Comparison of ENCODE assay signal across 28 mouse cellular contexts in the genomic region with DNA sequence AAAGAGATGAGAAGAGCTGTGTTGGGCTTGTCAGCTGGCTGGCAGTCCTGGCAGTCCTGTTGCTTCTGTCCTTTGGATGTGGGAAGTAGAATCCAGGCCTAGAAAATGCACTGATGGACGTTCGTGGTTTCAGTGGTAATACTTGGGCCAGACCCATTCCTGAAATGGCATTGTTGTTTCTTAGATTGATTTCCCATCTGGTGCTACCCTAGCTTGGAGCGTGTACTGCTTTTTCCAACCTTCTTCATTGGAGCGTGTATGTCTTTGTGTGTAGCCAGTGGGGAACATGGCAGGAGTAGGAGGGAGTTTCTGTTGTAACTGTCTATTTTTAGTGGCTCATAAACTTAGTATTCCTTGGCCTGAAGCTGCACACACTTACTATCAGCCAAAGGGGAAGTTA. TPM values are rescaled to one million over a fixed set of nuclear protein-coding genes. Genes with fewer than 3 reads are reported as not detected.
A peak's percentile ranks its signal among the peaks of the same experiment; 100 is the strongest.
DNase-seq lines count a peak whose midpoint lies in the region; ATAC-seq and TF ChIP-seq lines count a peak whose summit lies in the region.
"Had no signal": no experiment of that assay in that cellular context is flagged by ENCODE, and none has a peak within 500 bp of the region (broad histone marks: within the 10 kb centered on the region; RNA-seq: fewer than 3 reads in every experiment).

No protein-coding gene starts in this region.

- H3K9me3 ChIP-seq in heart, postnatal 0 days (replicated peaks; ENCODE audit: control insufficient read depth, low read length) = no peaks in the 10 kb centered on the region
- H3K9me3 ChIP-seq in MEL (replicated peaks; ENCODE audit: insufficient read depth, low read length) = no peaks in the 10 kb centered on the region
- H3K9me3 ChIP-seq: embryonic facial prominence, embryonic 12.5 days; heart, embryonic 13.5 days; hindbrain, embryonic 12.5 days; kidney, embryonic 15.5 days; limb, embryonic 12.5 days; liver, embryonic 12.5 days; neural tube, embryonic 15.5 days had no signal

- TF ChIP-seq POLR2A in MEL (IDR thresholded peaks at IDR 0.05; ENCODE audit: control insufficient read depth in 1 of 2, insufficient read depth in 1 of 2, low read depth in 1 of 2, low read length in 2 of 2, poor library complexity in 1 of 2) (no peak), myocyte (IDR thresholded peaks at IDR 0.05; ENCODE audit: insufficient read length, low read depth) (no peak)

- peak overlapping the region; percentile 70 for H3K27ac ChIP-seq in gastrocnemius, adult 2 months
- H3K27ac ChIP-seq in heart, postnatal 0 days (ENCODE audit: low read depth) = peak overlapping the region; percentile 52
- no peak overlapping the region for H3K27ac ChIP-seq in MEL (ENCODE audit: control insufficient read depth, low read depth, low read length)
- H3K27ac ChIP-seq: embryonic facial prominence, embryonic 12.5 days; heart, embryonic 13.5 days; hindbrain, embryonic 12.5 days; kidney, embryonic 15.5 days; limb, embryonic 12.5 days; liver, embryonic 12.5 days; neural tube, embryonic 15.5 days had no signal

- WGBS in heart, postnatal 0 days = 73% methylated on average over 4 of the region's 4 CpGs

- H3ac ChIP-seq in myocyte (ENCODE audit: control insufficient read depth, insufficient read length) = no peak overlapping the region

- no peak for TF ChIP-seq EP300 in heart, postnatal 0 days (IDR thresholded peaks at IDR 0.05; ENCODE audit: low read depth)
- TF ChIP-seq EP300 in MEL (IDR thresholded peaks at IDR 0.05; ENCODE audit: low read depth in 1 of 2, low read length in 2 of 2) = no peak

- intact Hi-C loops in gastrocnemius, adult 2 months (cut with DNase I) = no loop called here
- intact Hi-C loops in heart, postnatal 10 days (cut with DNase I) = loop anchor here (2.0 kb wide), 1 partner anchor 83 kb away; no protein-coding TSS in a partner anchor

- no peak overlapping the region for H3K4me2 ChIP-seq in heart, postnatal 0 days (ENCODE audit: low read depth, low read length)
- H3K4me2 ChIP-seq in myocyte (ENCODE audit: low read depth) = peak overlapping the region; percentile 41
- H3K4me2 ChIP-seq: embryonic facial prominence, embryonic 12.5 days; heart, embryonic 13.5 days; hindbrain, embryonic 12.5 days; kidney, embryonic 15.5 days; limb, embryonic 12.5 days; liver, embryonic 12.5 days; midbrain, embryonic 11.5 days; neural tube, embryonic 15.5 days had no signal

- no peak for ATAC-seq in heart, postnatal 0 days (ENCODE audit: insufficient read depth, low read depth)
- ATAC-seq: CD4-positive, CD25-positive, alpha-beta regulatory T cell, adult 4 months; forebrain, postnatal 0 days; liver, embryonic 12.5 days; Patski had no signal

- no peaks in the 10 kb centered on the region for H3K27me3 ChIP-seq in heart, postnatal 0 days (ENCODE audit: control insufficient read depth, insufficient read depth, low read length)
- H3K27me3 ChIP-seq in MEL (ENCODE audit: control insufficient read depth in 1 of 2, insufficient read depth in 2 of 2, low read length in 2 of 2) = 0 out of 4 replicates have a peak, but pooled peaks cover 0 to 3% of the 10 kb centered on the region in 2 experiments
- H3K27me3 ChIP-seq in myocyte (ENCODE audit: control insufficient read depth, insufficient read depth, insufficient read length) = no peaks in the 10 kb centered on the region
- H3K27me3 ChIP-seq: embryonic facial prominence, embryonic 12.5 days; heart, embryonic 13.5 days; hindbrain, embryonic 12.5 days; kidney, embryonic 15.5 days; liver, embryonic 12.5 days; neural tube, embryonic 15.5 days; Patski had no signal

- no peak overlapping the region for H3K9ac ChIP-seq in heart, postnatal 0 days (replicated peaks; ENCODE audit: low read depth, low read length)
- H3K9ac ChIP-seq in MEL (ENCODE audit: control insufficient read depth, low read depth, low read length, poor library complexity, severe bottlenecking) = no peak overlapping the region
- H3K9ac ChIP-seq: embryonic facial prominence, embryonic 12.5 days; forebrain, postnatal 0 days; heart, embryonic 13.5 days; hindbrain, embryonic 12.5 days; kidney, embryonic 15.5 days; limb, embryonic 12.5 days; liver, embryonic 12.5 days; neural tube, embryonic 15.5 days had no signal

- H3K79me2 ChIP-seq in MEL (ENCODE audit: control insufficient read depth, insufficient read depth, low read length, poor library complexity) (no peaks in the 10 kb centered on the region), myocyte (ENCODE audit: control insufficient read depth, insufficient read depth) (no peaks in the 10 kb centered on the region)

- no peak overlapping the region for H3K4me3 ChIP-seq in gastrocnemius, adult 2 months
- H3K4me3 ChIP-seq in heart, postnatal 0 days (ENCODE audit: low read depth, low read length) = no peak overlapping the region
- no peak overlapping the region for H3K4me3 ChIP-seq in MEL (ENCODE audit: control insufficient read depth in 1 of 2, insufficient read depth in 1 of 2, low read depth in 2 of 2, low read length in 2 of 2)
- H3K4me3 ChIP-seq in myocyte = no peak overlapping the region
- H3K4me3 ChIP-seq: embryonic facial prominence, embryonic 12.5 days; heart, embryonic 13.5 days; hindbrain, embryonic 12.5 days; kidney, embryonic 15.5 days; limb, embryonic 12.5 days; liver, embryonic 12.5 days; neural tube, embryonic 15.5 days had no signal

- TF ChIP-seq RAD21 in MEL (IDR thresholded peaks at IDR 0.05; ENCODE audit: low read depth, low read length) = no peak

- H3K36me3 ChIP-seq in heart, postnatal 0 days (replicated peaks; ENCODE audit: control insufficient read depth, insufficient read depth, low read length) = no peaks in the 10 kb centered on the region
- H3K36me3 ChIP-seq in MEL (ENCODE audit: control insufficient read depth in 1 of 2, insufficient read depth in 2 of 2, low read length in 2 of 2) (peaks cover 0 to 18% of the 10 kb centered on the region in 2 experiments; a peak in 2 of 4 replicates), myocyte (ENCODE audit: control insufficient read depth, insufficient read depth) (no peaks in the 10 kb centered on the region)
- H3K36me3 ChIP-seq: embryonic facial prominence, embryonic 12.5 days; heart, embryonic 13.5 days; hindbrain, embryonic 12.5 days; kidney, embryonic 15.5 days; limb, embryonic 12.5 days; liver, embryonic 12.5 days; neural tube, embryonic 15.5 days had no signal

- no peak for DNase-seq in gastrocnemius, adult 2 months
- DNase-seq in gastrocnemius, adult 18-20 months (ENCODE audit: low spot score) = no peak
- no peak for DNase-seq in heart, postnatal 0 days (ENCODE audit: low spot score)
- no peak for DNase-seq in heart, postnatal 10 days
- peak; percentile 18 for DNase-seq in MEL (ENCODE audit: low read depth, low spot score)
- no peak for DNase-seq in cerebellum, postnatal 4 days (ENCODE audit: low spot score in 2 of 2)
- DNase-seq: cerebellum, adult 18-20 months; cerebellum, postnatal 14 days; forebrain, postnatal 0 days; gastrocnemius, postnatal 36 days; kidney, adult 11 months; kidney, postnatal 36 days; layer of hippocampus, postnatal 36 days; lung, adult 18-20 months; lung, postnatal 4 days; right cerebral cortex, adult 18-20 months; thymus, postnatal 25 days had no signal

- TF ChIP-seq CTCF in gastrocnemius, adult 2 months (IDR thresholded peaks at IDR 0.05) = no peak
- TF ChIP-seq CTCF in heart, postnatal 0 days (IDR thresholded peaks at IDR 0.05; ENCODE audit: low read depth) = no peak
- TF ChIP-seq CTCF in MEL (IDR thresholded peaks at IDR 0.05 in 2 of 3, conservative IDR thresholded peaks at IDR 0.05 in 1 of 3; ENCODE audit: control insufficient read depth in 1 of 3, insufficient read depth in 1 of 3, low read depth in 2 of 3, low read length in 3 of 3, poor library complexity in 1 of 3, severe bottlenecking in 1 of 3) = no peak

- H3K4me1 ChIP-seq in heart, postnatal 0 days (ENCODE audit: control insufficient read depth, insufficient read depth) = peaks cover 15% of the 10 kb centered on the region
- H3K4me1 ChIP-seq in MEL (ENCODE audit: control insufficient read depth in 1 of 2, insufficient read depth in 2 of 2, low read length in 2 of 2) = peaks cover 3 to 33% of the 10 kb centered on the region in 2 experiments

TF ChIP-seq in MEL, 35 proteins besides CTCF, POLR2A, EP300 and RAD21 (continues in another document):
- TF ChIP-seq BHLHE40 (IDR thresholded peaks at IDR 0.05; ENCODE audit: borderline replicate concordance, low read depth, low read length) (no peak), JUND (IDR thresholded peaks at IDR 0.05; ENCODE audit: low read depth, low read length) (no peak), SIN3A (IDR thresholded peaks at IDR 0.05; ENCODE audit: low read length) (no peak), MXI1 (IDR thresholded peaks at IDR 0.05; ENCODE audit: low read depth, low read length) (no peak), NRF1 (IDR thresholded peaks at IDR 0.05; ENCODE audit: insufficient read depth, low read depth, low read length, poor library complexity, severe bottlenecking) (no peak), MYC (IDR thresholded peaks at IDR 0.05; ENCODE audit: low read depth, low read length) (no peak), HCFC1 (IDR thresholded peaks at IDR 0.05; ENCODE audit: low read depth, low read length) (no peak), ETS1 (IDR thresholded peaks at IDR 0.05; ENCODE audit: low read depth, low read length) (no peak)

TF ChIP-seq in myocyte, 11 proteins besides CTCF, POLR2A, EP300 and RAD21:
- no peak for TF ChIP-seq POLR2AphosphoS2 (IDR thresholded peaks at IDR 0.05; ENCODE audit: insufficient read length, low read depth)
- peak; percentile 70 for TF ChIP-seq SRF (IDR thresholded peaks at IDR 0.05; ENCODE audit: control insufficient read depth, insufficient read length, low read depth)
- no peak for TF ChIP-seq CEBPB (IDR thresholded peaks at IDR 0.05; ENCODE audit: insufficient read depth, poor library complexity, severe bottlenecking)
- peak in 1 of 3 experiments; percentile 13 for TF ChIP-seq MYOG (IDR thresholded peaks at IDR 0.05; ENCODE audit: control insufficient read depth in 1 of 3, insufficient read depth in 1 of 3, insufficient read length in 2 of 3, low read depth in 2 of 3)
- peak in 1 of 3 experiments; percentile 38 for TF ChIP-seq MYOD1 (IDR thresholded peaks at IDR 0.05; ENCODE audit: control insufficient read depth in 1 of 3, insufficient read length in 2 of 3, low read depth in 2 of 3)

RNA-seq across cellular contexts. Expression of gene Itga6, which starts 10.3 kb away (rescaled TPM):
- 10 to 100 TPM; 13.1 to 21.8 TPM for total RNA-seq in gastrocnemius, adult 2 months (2021)
- 10 to 100 TPM; 14.2 to 18.3 TPM for total RNA-seq in gastrocnemius, adult 18-20 months (2021)
- 69.2 and 101 TPM in 2 replicates for total RNA-seq in heart, postnatal 0 days (2014; rRNA removed; ENCODE audit: low replicate concordance)
- 29.6 and 33.8 TPM in 2 replicates for polyA plus RNA-seq in heart, postnatal 0 days (2015; fragmentation: Nextera tagmentation; extraction: Ambion mirVana)
- total RNA-seq in heart, postnatal 10 days (2021) = 10 to 100 TPM; 95.3 to 98.2 TPM
- 1.0 and 2.1 TPM in 2 replicates for total RNA-seq in MEL (2012; rRNA removed)
- polyA plus RNA-seq in MEL (2012; ENCODE audit: insufficient read depth in 1 of 2, insufficient read length in 2 of 2, low read depth in 1 of 2, low replicate concordance in 2 of 2, missing spikeins in 1 of 2) (1 to 10 TPM in 1 of 2 experiments, not detected in 1; 2.7 TPM), myocyte (2012; fragmentation: generic; extraction: Trizol) (50.4 TPM)
